Mouse (Mus musculus) B cell, adult 2 months (primary cell): Measurements from ENCODE around the gene Zfp955a.
"Not testable (repeated sequence)": the region's sequence is repeated elsewhere in the genome, so short reads cannot be mapped to it uniquely, and the experiment has no call there.

ENCODE experiments used
- DNase-seq, 2 experiments: peaks; one replicate each; pipeline ENCODE4 v3.0.0; 2022

The Zfp955a gene

GRCm38 (mm10) chr17:33254530-33255318, at the start of gene Zfp955a:
Gene Zfp955a, minus strand, starts transcription at chr17:33255145.
- DNase-seq = not testable (repeated sequence)

DNA sequence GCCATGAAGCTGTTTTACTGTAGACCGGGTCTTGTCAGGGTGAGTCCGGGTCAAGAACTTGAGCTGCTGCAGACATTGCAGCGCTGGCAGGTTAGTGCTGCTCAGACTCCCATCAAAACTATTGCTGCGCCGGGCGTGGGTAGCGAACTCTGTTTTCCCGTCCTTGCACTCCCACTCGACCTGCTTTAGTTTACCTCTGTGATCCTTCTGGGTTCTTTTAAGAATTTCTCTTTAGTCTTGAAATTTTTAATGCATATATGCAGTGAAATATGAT, 34.9 kb upstream of the Zfp955a start:
- not testable (repeated sequence) for DNase-seq

DNA sequence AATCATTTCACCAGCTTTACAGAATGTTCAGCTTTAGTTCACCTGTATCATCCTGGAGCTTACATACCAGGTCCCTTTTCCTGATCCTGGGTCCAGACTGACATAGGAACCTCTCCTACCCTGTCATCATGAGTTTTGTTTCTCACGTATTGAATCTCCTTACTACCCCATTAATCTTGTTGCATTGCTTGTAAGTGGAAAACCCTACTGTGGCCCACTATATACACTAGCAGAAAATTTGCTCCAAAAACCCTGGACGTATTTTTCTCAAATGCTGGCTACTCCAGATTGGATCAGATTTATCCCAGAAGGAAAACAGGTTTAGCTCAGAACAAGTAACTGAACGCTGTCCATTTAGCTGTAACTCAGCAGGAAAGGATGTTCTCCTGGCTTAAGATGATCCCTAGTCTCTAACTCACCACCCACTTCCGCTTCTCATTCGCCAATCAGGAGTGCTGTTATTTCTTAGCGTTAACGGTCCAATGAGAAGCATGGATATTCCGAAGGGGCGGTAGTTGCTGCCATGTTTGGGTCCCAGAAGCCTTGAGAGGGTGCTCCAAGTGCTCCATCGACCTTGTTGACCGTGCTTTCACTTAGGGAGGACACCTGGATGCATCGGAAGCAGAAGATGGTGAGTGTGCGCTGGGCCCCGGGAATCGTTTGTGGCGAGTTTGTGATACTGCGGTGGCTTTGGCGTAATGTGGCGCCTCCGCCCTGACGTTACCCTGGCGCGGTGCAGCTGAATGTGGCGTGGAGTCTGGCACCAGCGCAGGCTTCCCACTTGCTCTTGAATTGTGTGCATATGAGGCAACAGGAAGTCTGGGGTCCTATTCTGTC, 34.3 kb upstream of the Zfp955a start, which contains the start of gene Zfp955b:
TSS of gene Zfp955b (plus strand) at position 506 of the 837 bp plus-strand sequence.
- not testable (repeated sequence) for DNase-seq

DNA sequence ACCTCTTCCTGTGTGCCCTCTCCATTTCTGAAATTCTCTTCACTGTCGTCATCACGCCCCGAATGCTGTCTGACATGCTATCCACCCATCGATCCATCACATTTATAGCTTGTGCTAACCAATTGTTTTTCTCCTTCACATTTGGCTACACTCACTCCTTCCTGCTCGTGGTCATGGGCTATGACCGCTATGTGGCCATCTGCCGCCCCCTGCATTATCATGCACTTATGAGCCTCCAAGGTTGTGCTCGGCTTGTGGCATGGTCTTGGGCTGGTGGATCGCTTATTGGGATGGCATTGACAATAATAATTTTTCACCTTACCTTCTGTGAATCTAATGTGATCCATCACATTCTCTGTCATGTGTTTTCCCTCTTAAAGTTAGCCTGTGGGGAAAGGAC, 14.0 kb upstream of the Zfp955a start:
- DNase-seq = no peak

DNA sequence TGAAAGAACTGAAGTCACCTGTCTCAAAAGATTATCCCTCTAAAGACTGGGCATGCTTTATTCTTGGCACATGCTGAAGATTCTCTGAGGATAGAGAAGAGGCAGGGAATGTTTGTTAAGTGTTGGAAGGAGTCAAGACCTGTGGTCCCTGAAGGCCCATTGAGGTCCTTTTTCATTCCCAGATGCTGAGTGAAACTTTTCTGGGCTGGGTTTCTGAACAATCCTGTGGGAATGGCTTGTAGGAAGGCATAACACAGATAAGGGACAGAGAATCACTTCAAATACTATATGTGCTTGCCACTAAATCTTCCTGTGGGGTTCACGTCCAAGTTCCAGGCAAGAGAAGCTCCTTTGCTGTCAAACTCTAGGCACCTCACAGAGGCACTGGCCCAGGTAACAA, 9.4 kb upstream of the Zfp955a start, which contains the start of gene Olfr63:
TSS of gene Olfr63 (plus strand) at position 301 of the 400 bp plus-strand sequence.
- DNase-seq = no peak

DNA sequence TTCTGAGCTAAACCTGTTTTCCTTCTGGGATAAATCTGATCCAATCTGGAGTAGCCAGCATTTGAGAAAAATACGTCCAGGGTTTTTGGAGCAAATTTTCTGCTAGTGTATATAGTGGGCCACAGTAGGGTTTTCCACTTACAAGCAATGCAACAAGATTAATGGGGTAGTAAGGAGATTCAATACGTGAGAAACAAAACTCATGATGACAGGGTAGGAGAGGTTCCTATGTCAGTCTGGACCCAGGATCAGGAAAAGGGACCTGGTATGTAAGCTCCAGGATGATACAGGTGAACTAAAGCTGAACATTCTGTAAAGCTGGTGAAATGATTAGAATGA, 343 bp upstream of the Zfp955a start:
- DNase-seq = not testable (repeated sequence)

DNA sequence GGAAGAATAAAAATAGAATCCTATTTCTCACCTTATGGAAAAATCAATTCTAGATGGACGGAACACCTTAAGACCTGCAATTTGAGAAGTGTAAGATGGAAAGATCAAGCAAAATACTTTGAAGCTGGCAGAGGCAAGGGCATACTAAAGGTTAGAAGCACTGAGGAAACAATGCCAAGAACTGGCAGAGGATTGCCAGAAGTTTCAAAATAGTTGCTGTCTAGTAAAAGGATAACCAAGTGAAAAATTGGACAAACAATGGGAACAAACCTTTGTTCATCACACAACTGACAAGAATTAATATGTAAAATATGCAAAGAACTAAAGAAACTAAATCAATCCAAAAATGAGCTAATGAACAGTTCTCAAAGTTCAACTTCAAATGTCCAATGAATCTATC, 18.3 kb downstream of the Zfp955a start:
- DNase-seq = not testable (repeated sequence)

GRCm38 (mm10) chr17:33221590-33221989, 33.4 kb downstream of the Zfp955a start, which contains the start of gene Olfr1564:
Gene Olfr1564, minus strand, starts transcription at chr17:33221690.
- DNase-seq = no peak

- DNase-seq = not testable (repeated sequence)
Measured at GRCm38 (mm10) chr17:33191002-33191401, 63.9 kb downstream of the Zfp955a start, which contains the start of gene Olfr239. Gene Olfr239, plus strand, starts transcription at chr17:33191302.
